Mouse (Mus musculus) natural killer cell, adult 2 months (primary cell): ENCODE measurements around the gene Zer1.

Experiments
- DNase-seq, 2 experiments: peaks; one replicate each; pipeline ENCODE4 v3.0.0; 2022; ENCODE audit warnings: low spot score in 2 of 2

The Zer1 gene

DNA sequence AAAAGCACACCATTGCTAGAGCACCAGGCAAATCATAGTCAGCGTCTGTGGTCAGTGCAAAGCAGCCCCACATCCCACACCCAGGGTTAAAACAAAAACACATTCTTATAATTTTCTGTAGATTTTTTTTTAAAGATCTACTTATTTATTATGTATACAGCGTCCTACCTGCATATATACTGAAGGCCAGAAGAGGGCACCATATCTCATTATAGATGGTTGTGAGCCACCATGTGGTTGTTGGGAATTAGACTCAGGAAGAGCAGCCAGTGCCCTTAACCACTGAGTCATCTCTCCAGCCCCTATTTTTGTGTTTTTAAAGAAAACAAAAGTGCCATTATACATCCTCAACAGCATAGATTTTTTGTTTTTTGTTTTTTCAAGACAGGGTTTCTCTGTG, 4.4 kb upstream of the Zer1 start:
- peak; percentile 27 to 37 for DNase-seq

DNA sequence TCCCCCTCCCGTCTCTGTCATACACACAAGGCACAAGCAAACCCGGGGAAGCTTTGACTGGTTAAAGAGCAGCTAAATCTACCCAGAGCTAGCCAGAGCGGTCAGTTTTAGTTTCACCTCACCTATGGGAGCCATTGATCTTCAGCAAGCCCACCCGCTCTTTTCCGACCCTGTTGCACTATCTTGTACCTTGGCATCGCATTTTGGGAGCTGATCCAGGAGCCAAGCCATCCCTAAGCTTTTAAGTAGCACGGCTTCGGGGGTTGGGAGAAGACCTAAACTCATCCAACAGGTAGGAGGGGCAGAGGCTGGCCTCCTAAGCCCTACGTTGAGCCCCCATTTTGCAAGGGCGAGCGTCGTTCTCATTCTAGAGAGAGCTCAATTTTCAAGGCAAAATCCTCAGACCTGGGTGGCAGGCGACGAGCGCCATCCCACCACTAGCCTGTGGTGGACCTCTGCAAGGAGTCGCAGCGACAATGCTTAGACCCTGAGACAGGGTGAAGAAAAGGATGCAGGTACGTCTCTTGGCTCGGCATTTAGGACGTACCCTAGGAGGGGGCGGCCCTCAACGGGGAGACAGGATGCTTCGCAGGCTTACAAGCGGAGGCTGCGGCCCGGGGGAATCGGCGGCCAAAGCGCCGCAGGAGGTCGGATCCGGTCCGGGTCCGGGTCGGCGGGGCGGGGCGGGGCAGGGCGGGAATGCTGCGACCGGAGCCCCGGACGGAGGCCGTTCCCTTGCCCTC, 485 bp downstream of the Zer1 start:
- no peak for DNase-seq

DNA sequence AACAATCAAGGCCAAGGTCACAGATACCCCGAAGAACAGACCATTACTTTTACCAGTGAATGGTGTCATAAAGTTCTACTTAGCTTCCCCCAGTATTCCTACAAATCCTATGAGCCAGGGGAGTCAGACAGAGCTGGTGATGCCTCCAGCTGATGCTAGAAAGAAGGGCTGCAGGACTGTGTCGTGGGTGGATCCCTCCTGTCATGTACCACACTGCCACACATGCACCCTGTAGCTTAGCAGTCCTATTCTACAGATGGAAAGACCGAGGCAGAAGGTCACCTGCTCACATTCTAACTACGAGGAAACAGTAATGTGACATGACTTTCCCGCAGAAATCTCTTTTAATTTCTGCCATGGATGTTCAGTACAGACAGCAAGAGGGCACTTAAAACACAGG, 1.6 kb downstream of the Zer1 start:
- DNase-seq: no peak

DNA sequence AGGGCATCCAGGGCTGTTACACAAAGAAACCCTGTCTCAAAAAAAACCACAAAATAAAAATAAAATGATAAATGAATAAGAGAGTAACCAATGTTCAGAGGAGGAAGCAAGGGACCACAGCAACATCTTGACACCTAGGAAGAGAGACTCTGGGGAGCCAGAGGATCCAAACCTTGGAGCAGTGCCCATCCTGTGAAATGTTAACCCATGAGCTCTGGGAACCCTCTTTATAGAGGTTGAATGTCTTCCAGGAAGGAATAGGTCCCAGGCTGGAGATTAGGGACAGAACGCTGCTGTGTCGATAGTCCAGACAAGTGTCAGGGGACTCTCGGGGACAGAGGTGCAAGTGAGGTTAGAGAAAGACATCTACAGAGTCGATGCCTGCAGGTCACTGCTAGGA, 4.1 kb downstream of the Zer1 start:
- DNase-seq: no peak

DNA sequence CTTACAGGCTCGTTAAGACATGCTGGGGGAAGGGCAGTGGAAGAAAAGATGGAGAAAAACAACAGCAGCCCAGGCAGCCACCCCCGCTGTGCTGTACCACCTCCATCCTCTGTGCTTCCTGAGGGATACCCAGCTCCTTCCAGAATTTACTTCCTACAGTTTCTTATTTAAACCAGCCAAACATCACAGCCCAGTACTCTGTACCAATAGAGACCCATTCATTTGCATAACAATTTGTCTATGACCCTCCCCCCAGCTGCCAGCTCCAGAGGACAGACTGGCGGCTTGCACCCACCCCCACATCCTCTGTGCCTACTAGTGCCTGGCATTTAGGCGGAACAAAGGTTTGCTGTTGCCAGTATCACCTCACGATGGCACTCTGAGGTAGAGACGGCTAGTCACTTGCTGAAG, 4.7 kb downstream of the Zer1 start:
- peak in 1 of 2 experiments; percentile 65 for DNase-seq

DNA sequence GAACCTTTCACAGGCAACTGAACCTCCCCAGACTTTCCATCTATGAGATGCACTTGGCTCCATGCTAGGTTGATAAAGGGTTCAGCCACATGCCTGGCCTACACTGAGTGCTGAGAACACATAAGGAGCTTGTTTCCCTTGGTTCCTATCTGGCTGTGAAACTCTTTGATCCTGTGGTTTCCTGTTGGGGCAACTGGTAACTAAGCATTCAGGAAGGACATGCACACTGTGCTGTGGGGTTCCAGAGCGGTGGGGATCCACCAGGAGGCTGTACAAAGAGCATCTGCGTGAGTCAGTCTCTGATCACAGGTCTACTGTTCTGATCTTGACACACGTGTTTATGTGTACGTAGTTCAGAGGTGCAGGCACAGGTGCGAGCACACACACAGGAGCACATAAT, 11.8 kb downstream of the Zer1 start:
- DNase-seq: no peak

DNA sequence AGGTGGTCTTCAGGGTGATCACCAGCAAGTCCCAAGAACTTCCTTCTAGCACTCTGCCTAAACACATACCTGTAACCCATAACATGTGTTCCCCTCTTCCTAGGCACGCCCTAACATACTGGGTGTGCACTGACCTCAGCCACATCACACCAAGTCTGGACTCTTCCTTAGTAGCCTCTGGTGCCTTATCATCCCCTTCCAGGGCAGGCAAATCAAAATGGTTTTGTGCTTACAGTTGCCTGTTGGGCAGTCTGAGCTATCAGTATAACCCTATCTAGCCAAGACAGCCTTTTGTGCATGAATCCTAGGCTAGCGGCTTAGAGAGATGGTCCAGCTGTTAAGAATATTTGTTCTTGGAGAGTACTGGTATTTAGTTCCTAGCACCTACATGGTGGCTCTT, 12.9 kb downstream of the Zer1 start:
- no peak for DNase-seq

DNA sequence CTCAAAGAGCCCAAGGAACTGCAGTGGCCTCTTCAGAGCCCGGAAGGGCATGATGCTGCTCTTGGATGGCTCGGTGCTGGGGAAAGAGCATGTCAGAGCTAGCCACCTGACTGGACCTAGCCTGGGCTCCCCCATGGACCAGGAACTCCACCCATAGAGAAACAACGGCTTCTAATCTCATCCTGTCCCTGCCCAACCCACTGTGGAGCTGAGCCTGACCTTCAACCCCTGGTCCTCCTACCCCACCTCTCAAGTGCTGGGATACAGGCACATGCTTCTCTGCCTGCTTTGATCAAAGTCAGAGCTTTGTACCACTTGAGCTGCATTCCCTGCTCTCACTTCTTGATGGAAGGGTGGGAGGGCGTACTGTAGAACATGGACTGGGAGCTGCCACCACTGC, 16.1 kb downstream of the Zer1 start:
- no peak for DNase-seq

DNA sequence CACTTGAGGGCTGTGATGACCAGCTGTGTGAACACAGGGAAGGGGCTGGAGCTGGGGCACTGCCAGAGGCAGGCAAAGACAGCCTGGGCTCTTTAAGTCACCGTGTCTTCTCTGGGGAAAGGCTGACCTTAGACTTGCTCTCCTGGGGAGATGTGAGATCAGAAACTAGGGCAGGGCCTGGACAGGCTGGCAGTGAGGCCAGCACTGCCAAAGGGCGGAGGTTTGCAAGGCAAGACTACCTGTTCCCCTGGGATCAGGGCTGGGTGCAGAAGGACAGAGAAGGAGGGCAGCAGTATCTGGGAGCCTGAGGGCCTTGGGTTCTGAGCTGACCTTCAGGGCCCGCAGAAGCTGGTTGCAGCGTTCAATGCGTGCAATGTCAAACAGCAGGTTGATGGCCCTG, 16.7 kb downstream of the Zer1 start:
- no peak for DNase-seq

DNA sequence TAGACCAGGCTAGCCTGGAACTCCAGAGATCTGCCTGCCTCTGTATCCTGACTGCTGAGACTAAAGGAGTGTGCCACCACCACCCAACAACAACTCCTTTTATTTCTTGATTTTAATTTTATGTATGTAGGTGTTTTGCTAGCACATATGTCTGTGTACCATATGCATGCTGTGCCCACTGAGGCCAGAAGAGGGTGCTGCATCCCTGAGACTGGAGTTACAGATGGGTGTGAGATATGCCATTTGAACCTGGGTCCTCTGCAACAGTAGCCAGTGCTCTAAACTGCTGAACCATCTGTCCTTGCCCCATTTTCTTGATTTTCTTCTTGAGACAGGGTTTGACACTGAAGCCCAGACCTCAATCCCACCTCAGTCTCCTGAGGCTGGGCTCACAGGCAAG, 18.0 kb downstream of the Zer1 start:
- peak; percentile 47 to 61 for DNase-seq

DNA sequence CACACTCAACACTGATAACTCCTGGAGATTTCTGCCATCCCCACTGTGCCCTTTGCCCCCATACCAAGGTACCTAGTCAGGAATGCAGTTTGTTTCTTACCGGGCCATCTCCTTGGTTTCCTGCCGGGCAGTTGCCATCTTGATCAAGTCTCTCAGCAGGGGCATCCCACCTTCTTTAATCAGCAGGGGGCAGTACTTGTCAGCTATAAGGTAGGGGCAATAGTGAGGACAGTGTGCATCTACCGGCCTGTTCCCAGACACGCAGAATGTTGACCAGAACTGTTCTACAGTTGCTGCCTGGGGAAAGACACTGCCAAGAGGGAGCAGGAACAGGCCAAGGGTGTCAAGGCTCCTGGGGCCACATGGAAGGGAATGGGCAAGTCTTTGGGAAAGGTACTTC, 24.2 kb downstream of the Zer1 start:
- DNase-seq: no peak

DNA sequence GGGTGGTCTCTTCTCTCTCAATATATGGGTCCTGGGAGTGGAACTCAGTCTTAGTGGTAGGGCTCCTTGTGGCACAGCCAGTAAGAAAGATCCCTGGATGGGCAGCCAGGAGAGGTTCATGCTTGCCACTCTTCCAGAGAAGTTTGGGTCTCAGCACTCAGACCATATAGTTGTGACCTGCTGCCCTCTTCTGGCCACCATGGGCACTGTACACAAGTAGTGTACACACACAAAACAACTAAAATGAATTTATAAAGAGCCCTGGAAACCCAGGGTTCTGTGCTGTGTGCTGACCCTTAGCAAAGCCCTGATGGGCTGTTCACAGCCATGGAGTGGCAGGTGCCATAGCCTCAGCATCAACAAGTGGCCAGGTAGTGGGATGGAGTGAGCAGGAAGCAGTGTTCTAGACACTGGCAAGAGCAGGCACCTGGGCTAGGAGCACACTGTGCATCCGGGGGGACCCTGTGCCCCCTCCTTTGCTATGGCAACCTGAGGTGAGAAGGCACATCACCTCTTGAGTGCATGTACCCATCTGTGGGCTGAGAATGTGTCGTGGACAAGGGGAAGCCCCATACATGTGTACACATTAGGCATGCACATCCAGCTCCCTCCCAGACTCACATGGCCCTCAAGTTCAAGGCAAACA, 28.4 kb downstream of the Zer1 start:
- peak; percentile 30 to 60 for DNase-seq

DNA sequence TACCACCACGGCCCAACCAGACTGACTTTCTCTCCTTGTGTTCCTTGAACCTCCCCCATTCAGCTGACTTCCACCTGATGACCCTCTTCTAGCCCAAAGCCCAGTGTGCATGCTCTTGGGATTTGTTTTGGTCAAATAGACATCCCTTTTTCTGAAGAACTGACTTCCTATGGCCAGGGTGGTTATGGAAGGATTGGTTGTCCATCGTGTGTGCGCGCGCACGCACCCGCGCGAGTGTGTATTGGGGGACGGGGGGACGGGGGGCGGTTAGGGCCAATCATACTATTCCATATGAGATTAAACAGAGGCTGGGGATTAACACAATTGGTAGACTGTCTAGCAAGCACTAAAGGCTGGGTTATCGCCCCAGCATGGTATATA, 30.2 kb downstream of the Zer1 start:
- DNase-seq: no peak

DNA sequence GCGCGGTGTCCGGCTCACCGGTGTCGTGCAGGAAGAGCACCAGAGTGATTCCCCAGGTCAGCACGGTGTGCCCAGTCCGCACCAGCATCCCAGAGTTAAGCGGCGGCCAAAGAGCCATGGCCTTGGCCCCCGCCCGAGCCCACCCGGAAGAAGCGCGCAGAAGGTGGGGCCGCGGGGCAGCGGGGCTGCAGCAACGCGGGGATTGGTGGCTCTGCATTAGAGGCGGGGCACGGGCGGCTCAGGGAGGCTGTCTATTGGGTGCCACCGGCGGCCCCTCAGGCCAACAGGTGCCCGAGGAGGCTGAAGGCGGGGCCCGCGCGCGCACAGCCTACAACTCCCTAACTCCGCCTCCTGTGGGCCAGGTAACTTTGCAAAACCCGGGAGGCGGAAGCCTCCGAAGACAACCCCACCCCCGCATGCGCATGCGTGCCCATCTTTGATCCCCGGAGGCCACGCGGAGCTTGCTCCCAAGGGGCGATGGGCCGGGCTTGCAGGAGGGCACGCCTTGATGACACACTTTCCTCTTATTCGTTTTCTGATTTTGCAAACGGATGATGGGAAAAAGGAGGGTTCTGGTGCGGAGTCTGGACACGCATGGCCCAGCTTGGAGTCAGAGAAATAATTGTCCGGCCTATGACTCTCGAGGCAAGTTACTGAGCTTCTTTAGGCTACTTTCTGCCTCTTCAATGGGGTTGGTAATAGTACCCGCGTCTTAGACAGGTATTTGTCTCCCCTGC, 30.7 kb downstream of the Zer1 start, which contains the start of gene Zdhhc12:
Zdhhc12 (minus strand) TSS at position 178 of the 737 bp plus-strand sequence.
- DNase-seq: peak; percentile 91 to 97

DNA sequence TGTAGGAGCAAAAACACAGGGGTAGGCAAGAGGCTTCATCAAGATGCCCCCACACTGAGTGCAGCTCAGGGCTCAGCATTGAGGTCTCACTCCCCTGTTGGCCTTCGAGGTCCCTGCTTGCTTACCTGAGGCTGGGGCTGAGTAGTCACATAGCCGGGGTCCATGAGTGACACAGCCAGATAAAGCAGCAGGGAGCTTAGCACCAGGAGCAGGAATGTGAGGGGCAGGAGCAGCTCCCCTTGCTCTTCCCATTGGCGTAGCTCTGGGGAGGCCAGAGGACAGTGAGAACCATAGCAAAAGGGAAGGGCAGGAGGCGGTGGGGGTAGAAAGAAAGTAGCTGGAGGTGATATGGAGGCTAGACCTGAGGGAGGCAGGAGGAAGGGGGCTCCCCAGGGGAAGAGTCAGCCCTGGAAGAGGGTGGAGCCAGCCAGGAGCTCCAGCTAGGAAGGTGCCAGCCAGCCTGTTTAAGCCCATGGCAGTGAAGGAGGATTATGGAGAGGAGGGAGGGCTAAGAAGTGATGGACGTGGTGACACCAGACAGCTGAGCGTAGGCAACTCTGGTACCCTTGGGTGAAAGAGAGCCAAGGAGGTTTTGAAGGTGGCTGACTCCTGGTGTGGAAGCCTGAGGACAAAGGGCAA, 32.0 kb downstream of the Zer1 start:
- DNase-seq: no peak

DNA sequence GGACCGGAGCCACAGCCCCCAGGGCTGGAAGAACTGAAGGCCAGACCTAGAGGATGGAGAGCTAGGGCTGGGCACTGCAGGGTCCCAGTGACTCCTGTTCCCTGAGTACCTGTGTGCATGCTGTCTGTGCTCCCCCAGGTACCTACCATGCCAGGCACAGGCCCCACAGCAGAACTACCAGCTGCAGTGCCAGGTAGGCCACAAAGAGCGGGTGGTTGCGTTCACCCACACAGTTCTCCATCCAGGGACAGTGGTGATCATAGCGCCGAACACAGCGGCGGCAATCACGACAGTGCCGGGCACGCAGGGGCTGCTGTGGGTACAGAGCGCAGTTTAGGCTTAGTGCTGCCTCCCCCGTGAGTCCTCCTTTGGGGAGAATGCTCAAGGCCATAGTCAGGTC, 32.9 kb downstream of the Zer1 start:
- DNase-seq: no peak

DNA sequence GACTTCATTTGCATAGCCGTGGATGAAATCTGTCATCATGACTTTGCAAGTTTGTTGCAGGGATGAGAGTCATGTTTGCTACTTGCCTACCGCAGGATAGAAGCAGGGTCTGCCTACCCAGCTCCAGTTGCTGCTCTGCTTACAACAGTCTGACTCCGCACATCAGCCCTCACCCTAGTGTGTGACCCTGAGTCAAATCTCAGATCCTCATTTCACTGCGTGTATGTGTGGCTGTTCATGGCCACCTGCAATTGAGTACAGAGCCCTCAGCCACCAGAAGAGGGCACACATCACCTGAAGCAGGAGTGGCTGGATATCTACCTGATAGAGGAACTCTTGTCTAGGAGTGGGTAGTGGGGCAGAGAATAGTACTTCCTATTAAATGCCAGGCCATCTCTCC, 37.1 kb downstream of the Zer1 start:
- no peak for DNase-seq

DNA sequence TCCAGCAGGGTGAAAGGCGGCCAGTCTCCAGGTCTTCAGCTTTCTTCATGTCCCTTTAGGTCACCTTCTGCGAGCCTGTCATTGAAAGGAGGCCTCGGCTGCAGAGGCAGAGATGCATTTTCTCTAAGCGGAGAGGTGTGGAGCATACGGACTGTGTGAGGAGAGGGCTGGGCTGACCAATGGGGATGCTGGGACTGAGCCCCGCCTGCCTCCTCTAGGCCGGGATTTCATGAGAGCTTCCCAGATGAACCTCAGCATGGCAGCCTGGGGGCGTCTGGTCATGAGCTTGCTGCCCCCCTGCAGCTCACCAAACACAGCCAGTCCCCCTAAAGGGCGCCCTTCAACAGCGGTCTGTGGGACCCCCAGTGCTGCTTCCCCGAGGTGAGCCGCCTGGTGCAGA, 39.8 kb downstream of the Zer1 start:
- no peak for DNase-seq

DNA sequence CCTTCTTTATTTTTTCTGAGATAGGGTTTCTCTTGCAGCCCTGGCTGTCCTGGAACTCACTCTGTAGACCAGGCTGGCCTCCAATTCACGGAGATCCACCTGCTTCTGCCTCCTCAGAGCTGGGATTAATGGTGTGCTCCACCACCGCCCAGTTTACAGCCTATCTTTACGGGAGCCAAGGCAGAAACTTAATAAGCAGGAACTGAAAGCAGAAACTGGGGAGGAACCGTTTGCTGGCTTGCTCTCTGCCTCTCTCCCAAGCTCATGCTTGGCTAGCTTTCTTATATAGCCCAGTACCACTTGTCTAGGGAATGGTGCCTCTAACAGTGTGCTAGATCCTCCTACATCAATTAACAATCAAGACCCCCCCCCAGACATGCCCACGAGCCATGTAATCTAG, 40.3 kb downstream of the Zer1 start:
- no peak for DNase-seq

DNA sequence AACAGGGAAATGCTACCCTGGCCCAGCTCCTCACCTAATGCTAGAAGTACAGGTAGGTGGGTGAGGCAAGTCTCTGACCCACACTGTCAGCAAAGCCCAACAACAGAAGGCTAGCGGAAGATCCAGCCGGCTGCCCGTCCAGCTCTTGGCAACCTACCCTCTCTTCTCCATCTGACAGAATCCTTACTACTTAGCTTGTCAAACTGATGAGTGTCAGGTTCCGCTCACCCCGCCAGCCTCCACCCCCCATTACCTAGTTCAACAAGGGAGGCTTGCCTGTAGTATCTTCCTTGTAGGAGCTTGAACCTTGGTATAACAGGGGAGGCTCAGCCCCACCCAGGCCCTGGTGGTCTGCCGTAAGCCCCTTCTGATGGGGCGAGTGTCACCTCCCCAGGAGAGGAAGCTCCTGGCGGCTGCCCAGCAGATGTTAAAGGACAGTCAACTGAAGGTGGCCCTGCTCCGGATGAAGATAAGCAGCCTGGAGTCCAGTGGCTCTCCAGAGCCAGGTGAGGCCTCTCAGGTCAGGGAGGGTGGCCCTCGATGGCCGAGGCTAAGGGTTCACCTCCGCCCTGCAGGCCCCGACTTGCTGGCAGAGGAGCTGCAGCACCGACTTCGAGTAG, 44.1 kb downstream of the Zer1 start:
- DNase-seq: no peak

DNA sequence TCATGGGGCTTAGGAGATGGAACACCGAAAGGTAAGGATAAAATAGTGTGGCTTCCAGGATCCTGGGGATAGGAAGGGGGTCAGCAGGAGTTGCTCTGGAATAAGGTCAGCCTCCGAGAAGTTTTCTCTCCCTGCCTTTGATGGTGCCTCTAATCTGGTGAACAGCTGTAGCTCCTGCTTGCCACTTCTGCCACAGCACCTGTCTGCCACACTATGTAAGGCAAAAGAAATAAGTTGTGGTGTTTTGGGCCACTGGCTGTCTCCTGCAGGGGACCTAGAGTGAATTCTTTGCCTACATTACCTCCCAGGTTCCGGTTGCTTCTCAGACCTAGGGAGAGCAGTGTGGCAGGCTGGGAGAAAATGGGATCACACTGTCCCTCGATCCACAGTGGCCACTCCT, 45.6 kb downstream of the Zer1 start:
- DNase-seq: no peak

DNA sequence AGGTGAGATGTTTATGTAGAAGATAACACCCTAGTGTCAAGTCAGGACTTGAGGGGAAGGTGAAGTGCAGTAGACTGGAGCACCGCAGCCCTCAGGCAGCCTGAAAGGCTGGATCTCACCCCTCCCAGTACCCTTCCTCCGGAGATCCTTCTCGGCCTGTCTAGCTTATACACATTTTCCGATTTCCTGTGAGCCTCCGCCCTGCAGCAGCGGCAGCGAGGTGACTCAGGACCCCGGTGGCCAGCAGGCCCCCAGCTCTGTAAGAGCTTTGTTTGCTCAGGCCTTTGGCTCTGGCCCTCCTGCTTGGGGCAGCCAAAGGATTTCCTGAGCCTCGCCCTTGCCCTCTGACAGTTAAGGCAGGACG, 46.1 kb downstream of the Zer1 start:
- DNase-seq: no peak
